Mouse (Mus musculus) kidney, postnatal 14 days (tissue): ENCODE measurements around the gene Rps21.

ENCODE experiments used
- DNase-seq: peaks from one replicate; pipeline ENCODE4 v3.0.0; 2022; ENCODE audit warnings: mixed read lengths

Gene Rps21

DNA sequence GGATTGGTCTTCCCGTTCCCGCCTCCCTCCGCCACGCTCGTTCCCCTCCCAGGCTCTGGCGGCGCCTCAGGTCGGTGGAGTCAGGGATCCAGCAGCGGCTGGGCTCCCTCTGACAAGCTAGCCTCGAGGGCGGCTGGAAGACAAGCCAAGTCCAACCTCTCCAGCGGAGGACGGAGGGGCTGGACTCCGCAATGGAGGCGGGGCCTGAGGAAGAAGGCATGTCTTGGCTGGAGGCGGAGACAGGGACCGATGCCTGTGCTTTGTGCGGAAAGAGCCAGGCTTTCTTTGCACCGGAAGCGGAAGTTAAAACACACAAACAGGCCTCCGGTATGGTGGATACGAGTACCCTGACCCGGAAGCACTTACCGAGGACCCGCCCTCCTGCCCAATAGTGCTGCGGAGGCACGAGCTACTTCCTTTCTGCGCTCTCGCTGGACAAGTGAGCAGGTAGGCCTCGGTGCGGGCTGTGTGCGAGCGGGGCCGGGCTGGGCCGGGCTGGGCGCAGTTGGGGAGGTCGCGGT lies at the start of gene Rps21:
Rps21 (plus strand) TSS at position 377 of the 521 bp plus-strand sequence.
- peak; percentile 99 for DNase-seq

DNA sequence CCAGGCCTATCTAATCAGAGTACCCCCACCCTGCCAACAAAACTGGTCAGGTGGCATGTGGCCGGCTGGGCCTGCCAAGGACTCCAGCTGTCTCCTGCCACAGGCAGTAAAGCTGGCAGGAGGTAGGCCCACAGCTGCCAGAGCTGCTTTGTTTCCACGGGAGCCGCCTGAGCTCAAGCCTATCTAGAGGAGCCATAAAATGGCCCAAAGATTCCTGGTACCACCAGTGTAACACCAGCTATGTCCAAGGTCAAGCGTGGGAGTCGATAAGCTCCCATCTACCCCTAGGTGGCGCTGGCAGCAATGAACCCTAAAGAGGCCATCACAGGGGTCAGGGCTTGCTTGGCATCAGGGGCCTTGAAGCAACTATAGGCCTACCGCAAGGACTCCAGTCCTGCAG lies 49.3 kb upstream of the Rps21 start:
- DNase-seq = peak; percentile 77

DNA sequence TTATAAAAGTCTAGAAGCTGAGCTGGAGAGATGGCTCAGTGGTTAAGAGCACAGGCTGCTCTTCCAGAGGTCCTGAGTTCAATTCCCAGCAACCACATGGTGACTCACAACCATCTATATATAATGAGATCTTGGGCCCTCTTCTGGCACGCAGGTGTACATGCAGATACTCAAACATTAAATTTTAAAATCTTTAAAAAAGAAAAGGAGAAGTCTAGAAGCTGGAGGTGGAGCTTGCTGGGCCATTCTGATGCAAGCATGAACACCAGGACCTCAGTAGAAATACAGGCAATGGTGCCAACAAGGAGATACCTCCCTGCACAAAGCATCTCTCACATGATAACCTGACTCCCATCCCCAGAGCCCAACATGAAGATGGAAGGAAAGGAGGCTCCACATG lies 48.2 kb upstream of the Rps21 start:
- no peak for DNase-seq

DNA sequence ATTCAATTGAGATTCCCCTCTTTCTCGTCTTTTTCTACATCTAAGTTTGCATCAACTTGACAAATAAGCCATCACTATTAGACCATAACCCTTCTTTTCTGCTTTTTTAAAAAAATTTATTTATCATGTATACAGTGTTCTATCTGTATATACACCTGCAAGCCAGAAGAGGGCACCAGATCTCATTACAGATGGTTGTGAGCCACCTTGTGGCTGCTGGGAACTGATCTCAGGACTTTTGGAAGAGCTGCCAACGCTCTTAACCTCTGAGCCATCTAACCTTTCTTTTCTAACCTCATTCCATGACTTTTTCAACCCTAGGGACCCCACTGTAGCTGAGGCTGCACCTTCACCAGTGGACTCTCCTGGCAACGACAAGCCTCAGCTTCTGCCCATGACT lies 44.9 kb upstream of the Rps21 start:
- DNase-seq = no peak

DNA sequence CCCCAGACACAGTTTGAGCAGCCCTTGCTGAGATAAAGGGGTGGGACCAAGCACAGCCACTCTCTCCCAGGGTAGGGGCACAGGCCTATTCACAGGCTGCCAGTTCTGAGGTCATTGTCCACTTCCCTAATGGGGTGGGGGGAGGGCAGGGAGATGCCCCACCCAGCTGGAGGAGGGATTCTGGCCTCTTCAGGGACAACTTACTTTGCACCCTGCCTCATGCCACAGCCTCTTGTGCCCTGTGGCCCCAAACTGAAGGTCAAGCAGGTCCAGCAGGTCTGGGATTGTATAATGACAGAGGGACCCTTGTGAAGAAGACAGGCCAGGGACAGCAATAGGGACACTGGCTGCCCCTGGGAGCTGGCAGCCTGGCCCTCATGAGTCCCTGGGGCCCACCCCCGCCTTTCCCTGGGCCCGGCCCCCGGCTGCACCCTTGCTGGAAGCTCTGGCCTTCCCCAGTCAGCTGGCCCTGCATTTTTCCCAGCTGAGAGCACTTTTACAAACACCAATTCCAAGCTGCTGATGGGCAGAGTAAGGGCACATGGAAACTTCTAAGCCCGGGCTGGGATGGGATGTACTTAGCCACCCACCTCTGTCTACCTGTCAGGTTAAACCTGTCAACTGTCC lies 42.7 kb upstream of the Rps21 start:
- peak; percentile 66 for DNase-seq

DNA sequence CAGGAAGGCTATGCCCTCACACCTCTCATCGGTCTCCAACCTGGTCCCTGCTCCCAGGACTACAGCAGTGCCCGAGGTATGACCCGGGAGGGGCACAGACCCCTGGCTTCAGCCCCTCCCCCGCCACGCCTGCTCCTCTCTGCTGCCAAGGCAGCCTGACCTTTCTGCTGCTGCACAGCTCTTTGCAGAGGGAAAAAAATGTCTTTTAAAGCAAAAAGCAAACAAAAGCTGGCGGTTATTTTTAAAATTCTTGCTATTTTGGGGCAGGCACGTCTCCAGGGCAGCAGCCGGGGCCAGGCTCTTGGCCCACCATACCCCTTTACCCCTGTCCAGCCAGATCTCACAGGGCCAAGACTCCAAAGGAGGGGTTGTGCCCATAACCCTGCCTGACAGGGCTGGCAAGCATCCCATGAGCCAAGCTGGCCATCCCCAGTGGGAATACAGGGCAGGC lies 42.1 kb upstream of the Rps21 start:
- peak; percentile 69 for DNase-seq

DNA sequence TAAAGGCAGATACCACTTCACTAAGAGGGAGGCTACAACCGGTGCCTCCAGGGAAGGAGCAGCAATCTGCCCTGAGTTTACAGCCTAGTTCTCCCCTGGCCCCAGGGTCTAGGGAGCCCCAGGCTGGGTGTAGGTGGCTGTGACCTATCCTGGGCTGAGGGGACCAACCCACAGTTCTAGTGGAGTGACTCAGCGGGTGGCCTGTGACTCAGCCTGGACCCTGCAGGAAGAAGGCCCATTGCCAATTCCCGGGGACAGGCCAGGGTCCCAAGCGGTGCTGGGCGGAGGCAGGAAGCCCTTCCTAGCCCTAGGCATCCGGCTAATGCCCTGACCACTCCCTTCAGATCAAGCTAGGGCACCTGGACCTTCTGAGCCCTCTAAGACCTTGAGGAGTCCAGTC lies 41.2 kb upstream of the Rps21 start:
- peak; percentile 83 for DNase-seq

DNA sequence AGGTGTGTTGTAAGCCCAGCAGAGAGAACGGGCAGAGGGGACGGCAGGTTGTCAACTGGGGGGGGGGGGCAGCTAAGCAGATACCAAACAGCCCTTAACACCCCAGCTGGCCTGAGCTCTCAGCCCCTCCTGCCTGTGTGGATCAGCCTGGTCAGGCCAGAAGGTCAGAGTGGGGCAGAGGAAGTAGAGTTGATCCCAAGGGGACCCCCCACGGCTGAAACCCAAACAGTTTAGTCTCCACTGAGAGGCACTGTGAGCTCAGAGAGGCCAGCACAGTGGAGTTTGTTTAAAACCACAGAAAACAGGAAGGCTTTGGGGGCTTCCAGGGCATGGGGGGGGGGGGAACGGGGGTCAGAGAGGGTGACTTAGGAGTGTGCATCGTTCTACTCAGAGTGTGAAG lies 40.3 kb upstream of the Rps21 start:
- DNase-seq = no peak

DNA sequence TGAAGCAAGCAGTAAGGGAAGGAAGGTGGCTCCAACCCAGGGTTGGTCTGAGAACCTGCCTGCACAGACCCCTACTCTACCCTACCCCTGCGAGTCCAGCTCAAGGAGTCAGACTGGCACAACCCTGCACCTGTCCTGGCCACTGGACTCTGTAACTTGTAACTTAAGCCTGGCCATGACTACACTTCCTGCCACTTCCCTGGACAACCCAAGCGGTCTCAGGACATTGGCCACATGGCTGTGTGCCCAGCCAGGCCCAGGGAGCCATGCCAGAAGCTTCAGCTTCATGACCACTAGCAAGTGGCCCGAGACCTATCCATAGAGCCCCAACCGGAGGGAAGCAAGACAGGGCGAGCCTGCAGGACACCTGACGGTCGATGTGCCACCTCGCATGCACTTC lies 39.6 kb upstream of the Rps21 start:
- peak; percentile 95 for DNase-seq

DNA sequence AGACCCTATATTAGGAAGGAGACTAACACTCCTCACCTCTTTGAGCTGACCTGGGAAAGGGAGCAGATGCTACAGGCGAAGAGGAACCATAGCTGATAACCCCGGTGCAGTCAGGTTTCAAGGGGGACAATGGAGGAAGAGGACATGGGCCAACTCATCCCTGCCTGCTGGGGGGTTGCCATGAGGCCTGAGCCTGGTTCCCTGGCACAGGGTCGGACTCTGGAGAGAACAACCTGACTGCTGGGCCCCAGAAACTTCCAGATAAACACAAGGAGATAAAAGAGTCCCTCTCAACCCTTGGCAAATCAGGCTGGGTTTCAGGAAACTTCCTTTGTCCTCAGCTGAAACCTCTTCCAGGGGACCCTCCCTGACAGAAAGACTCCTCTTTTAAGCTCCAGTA lies 38.9 kb upstream of the Rps21 start:
- no peak for DNase-seq

DNA sequence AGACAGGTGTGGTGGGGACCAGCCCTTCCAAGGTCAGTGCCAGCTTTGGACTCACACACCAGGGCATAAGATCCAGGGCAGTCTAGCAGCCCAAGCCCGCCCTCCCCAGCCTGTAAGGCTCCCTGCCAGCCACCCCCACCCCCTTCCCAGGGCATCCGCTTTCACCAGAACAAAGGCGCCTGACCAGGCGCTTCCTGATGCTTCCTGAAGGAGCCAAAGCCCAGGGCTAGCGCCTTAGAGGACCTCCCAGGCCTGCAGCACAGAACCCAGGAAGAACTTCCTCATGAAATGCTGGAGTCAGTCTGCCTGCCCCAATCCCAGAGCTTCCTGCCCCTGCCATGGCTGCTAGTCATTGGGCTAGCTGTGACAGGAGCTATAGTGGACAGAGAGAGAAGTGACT lies 38.5 kb upstream of the Rps21 start:
- DNase-seq = peak; percentile 84

DNA sequence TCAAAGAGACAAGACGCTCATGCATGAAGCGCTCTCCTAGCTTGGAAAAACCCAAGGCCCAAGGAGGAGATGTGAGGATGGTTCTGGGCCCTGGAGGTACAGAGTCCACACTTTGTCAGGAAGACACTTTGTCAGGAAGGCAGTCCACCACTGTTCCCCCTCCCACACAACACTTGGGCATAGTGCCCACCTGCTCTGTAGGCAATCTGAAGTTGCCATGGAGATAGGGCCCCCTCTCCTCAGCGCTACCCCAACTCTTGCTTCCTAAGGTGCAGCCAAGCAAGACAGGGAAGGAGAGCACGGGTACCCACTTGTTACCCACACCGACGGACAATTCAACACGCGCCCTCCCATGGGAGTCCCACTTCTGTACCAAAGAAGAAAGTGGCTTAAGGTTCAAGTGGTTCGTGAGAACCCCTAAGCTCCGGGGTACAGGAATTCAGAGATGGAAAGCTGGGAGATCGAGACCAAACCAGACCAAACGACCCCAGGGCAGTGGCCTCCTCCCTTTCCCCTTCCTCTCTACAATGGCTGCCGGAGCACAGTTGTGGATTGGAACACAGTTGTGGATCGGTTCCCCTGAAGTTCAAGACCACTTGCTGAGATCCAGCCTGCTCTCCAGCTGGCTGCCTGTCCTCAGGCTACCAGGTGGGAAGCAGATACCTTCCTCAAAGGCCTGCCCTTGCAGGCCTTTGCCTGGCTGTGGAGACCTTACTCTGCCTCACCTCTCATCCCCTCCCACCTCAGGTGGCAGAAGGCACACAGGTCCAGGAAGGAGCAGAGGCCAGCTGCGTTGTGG lies 37.8 kb upstream of the Rps21 start:
- no peak for DNase-seq

DNA sequence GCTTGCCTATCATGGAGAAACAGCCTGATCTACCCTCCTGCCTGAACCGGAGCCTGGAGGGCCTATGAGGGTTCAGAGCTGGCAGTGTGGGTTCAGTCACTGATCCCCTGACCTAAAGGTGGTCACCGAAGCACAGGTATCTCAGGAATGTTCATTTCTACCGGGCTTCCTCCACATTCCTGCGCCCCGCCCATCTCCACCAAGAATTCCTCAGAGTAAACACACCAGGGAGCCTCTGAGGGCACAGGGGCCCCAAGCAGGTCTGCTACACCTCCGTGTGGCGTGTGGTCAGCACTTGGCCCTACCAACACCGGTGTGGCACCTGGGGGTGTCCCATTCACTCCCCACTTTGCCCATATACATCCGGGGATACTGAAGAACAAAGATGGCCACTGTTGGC lies 37.0 kb upstream of the Rps21 start:
- peak; percentile 73 for DNase-seq

DNA sequence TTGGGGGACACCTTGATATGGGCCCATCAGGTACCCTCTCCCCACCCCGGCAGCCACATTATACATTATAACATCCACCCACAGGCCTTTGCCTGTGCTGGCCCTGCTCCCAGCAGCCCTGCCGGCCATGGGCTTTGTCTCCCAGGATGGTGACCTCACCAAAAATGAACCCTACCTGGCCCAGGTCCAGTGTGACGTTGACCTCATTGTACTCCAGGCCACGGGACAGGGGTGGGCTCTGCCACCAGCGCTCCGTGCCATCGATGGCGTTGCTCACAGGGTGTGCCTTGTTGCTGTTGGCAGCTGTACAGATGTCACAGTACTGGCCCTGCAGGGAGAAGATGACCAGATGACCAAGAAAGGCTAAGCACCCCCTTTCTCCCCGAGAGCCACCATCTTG lies 36.1 kb upstream of the Rps21 start:
- DNase-seq = peak; percentile 56

DNA sequence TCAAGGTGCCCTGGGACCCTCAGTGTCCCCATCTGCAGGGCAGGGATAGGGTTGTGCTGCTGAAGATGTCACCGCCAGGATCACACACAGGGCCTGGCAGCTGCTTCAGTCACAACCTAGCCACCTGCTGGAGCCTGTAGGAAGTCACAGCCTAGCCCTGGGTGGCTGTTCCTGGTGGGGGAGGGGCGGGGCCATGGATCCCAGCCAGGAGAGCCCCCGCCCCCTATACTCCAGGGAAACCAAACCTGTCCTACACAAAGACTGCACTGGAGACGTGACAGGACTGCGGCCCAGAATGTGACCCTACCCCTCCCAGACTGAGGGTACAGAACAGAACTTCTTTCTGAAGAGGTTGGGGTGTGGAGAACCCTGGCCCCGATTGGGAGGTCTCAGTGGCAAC lies 34.9 kb upstream of the Rps21 start:
- DNase-seq = peak; percentile 77

DNA sequence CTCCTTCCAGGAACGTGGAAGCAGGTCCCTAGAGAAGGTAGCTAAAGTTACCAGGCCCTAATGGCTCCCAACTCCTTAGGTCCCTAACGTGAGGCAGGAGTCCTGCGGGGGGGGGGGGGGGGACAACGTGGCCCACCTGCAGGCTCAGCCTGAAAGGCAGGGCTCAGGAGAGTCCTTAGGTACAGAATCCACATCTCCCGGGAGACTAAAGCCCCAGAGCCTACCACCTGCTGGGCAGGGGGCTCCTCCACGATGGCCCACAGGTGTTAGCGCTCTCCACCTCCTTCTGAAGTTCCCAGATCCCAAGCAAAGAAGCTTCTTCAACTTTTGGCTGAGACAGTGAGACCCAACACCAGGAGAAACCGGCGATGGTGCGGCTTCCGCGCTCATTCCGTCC lies 32.5 kb upstream of the Rps21 start:
- no peak for DNase-seq

DNA sequence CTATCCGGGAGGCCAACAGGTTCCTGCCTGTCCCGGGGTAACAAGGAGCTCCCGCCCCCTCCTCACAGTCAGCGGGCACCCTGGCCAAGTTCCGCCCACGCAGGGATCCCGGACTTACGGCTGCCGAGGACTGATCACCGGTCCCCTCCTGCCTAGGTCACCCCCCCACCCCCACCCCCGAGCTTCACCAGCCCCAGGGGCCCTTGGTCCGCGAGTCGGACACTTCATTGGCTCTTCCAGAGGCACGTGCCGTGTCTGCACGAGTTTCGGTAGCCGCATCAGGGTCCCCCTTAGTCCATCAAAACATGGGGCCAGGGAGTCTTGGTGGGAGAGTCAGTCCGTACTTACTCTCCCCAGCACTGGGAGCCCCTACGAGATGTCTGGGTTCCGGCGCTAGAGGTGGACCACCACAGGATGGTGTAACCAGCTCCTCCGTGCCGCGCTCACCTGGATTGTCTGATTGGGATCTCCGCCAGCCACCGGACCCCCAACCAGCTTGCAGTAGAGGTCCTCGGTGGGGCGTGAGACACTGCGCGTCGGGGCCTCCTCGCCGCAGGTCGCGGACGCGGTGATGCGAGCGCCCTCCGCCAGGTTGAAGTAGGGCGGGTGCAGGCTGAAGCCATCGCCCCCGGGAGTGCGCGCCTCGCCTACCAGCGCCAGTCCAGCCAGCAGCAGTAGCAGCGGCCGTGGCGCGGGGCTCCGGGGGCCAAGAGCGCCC lies 32.0 kb upstream of the Rps21 start:
- DNase-seq = peak; percentile 69

DNA sequence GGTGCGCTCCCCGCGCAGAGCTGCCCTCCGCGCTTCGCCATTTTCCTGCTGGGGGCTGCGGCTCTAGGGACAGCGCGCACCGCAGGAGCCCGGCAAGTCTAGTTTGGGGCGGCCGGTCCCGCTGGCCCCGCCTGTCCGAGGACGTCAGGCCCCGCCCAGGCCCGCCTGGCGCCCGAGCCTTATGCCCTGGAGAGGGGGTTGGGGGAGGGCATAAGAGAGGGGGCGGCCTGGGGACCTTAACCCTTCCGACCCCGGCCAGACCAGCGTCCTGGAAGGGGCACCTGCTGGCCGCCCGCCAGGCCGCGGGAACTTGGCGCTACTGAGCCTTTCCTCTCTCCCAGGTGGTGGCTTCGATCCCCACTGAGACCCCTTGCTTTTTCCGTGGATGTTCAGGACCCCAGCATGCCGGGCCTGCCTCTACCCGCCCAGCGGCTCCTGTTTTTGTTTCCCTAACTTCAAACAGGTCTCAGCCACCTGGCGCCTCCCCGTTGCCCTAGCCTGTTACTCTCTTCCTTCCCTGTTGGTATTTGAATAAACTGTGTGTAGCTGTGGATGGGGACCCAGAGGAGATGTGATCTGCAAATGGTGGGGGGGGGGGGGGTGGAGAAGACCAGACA lies 31.3 kb upstream of the Rps21 start, which contains the start of gene Lama5:
Lama5 (minus strand) TSS at position 98 of the 617 bp plus-strand sequence.
- DNase-seq = peak; percentile 90

DNA sequence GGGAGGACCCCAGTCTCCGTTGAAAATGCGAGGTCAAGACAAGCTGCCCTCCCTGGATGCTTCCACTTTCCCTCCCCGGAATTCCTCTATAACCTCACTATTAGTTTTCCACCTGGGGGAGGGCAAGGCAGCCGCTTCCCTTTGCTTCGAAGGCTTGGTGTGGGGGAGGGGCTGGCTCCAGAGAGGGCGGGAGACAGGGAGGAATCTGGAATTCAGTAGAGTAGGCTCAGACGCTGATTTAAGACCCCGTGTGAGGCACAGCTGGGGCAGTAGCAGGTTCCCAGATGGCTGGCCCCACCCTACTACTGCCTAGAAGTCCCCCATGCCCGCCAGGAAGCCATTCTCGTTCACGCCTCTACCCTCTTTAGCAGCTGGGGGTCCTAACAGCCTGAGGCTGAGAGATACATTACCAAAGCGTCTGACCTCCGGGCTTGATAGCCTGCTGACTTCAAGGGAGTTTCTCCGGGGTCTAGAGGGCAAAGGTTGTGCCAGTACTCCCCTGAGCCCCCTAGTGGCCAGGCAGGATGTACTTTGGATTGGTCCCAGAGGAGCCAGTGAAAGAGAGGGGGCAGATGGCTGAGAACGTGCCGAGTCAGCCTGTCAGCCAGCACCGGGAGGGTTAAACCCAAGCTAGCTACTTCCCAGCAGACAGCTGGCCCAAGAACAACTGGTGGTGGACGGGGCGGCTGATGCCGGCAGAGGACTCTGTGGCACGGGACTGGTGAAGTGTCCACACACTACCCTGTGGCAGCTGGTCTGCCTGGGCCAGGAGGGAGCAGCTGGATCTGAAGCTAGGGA lies 29.7 kb upstream of the Rps21 start:
- peak; percentile 81 for DNase-seq

DNA sequence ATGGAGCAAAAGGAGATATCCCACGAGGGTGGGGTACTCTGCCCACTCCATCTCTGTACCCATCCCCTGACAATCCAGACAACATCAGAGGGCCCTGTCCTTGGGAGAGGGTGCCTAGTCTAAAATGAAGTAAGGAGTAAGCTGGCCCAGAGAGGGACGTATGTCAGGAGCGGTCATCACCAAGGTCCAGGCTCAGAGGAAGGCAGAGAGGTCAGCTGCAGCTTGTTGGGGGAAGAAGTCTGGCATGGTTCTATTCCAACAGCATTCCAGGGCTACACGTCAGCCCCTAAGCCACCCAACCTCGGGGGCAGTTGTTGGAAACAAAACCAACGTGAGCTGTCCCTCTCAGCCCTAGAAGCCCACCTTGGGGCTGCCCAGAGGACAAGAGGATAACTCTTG lies 29.1 kb upstream of the Rps21 start:
- DNase-seq = no peak

DNA sequence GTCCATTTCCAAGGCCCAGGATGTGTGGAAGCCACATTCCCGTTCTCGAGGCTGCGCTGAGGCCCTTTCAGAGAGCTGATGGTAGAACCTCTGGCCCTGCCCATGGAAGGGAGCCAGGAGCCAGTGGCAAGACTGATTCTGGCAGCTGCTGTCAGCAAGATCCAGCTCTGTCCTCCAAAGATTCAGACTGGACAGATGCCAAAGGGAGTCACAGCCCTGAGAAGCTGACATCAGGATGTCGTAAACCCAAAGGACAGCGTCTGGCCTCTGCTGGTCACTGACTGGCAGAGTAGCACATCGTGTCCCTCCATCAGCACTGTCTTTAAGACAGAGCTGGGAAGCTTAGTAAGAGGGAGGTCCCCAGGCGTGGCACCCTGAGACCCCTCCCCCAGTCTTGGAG lies 28.6 kb upstream of the Rps21 start:
- peak; percentile 82 for DNase-seq

DNA sequence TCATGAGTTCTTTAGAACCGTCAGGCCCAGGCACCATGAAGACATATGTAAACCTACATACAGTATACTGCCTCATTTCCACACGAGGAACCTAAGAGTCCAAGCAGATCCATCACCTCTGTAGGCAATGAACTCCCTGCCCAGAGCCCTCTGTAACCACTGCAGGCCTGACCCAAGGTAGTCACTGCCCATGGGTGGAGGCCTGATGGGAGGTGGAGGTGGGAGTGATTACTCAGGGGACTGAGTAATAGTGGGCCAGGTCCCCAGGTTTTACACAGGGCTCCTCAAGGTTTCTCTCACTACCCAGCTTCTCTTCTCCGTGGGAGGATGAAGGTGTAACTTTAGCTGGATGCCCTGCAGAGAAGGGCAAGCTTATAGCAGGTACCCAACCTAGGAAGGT lies 28.0 kb upstream of the Rps21 start:
- DNase-seq = no peak
